Mouse (Mus musculus): ENCODE measurements at regions not wholly inside any gene's neighbourhood (a gene's known extent, or its start where the extent isn't known, plus 50 kb on each side); places are given as distances from the start of the nearest gene placed in this dataset.

DNA sequence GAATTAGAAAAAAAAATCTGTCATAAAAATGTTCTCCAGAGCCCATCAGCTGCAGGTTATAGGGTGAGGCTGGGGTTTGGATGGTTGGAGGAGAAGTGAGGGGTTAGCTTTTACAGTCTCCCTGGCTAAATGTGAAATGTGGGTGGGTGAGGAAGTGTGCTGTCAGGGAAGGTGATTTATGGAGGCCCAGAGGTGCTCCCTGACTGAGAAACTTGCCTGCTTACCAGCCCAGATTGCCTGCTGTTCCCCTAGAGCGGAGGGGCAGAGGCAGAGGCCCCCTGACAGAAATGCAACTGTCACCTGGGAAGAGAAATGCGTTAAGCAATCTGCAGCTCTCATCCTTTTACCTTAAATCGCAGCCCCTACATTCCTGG lies 175.8 kb upstream of the Id2 start:
- TF ChIP-seq EP300 (optimal IDR thresholded peaks at IDR 0.05) = no peak
- TF ChIP-seq CTCF (IDR thresholded peaks at IDR 0.05; ENCODE audit: low read depth) = no peak

All from stomach, postnatal 0 days (tissue).